ENCODE assay signal across 8 mouse cellular contexts in the genomic region with DNA sequence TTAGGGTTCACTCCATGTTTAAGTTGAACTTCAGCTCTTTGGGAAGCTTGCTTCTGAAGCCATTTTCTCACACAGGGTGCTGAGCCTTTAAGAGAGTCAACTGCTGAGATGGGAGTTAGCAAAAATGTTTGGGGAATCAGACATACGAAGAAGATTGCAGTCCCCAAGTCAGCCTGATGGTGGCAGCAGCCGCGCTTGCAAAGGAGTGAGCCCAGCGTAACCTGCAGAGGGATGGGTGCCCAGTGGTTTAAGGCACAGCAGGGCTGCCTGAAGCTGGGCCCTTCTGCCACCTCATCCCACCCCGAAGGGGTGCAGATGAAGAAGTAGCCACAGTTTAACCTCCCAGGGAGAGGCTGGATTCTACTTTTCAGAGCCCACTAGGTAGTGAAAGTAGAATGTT. TPM values are rescaled to one million over a fixed set of nuclear protein-coding genes. Genes with fewer than 3 reads are reported as not detected.
DNase-seq lines count a peak whose midpoint lies in the region; ATAC-seq and TF ChIP-seq lines count a peak whose summit lies in the region.

No protein-coding gene starts in this region.

- no peak overlapping the region for H3K4me3 ChIP-seq in lung, postnatal 0 days (ENCODE audit: low read depth, low read length)

- no peaks in the 10 kb centered on the region for H3K4me1 ChIP-seq in lung, postnatal 0 days (ENCODE audit: insufficient read depth, low read depth, low read length)

- H3K9ac ChIP-seq in lung, postnatal 0 days (replicated peaks; ENCODE audit: low read depth), result no peak overlapping the region

- H3K4me2 ChIP-seq in lung, postnatal 0 days (replicated peaks; ENCODE audit: low read depth, low read length), result no peak overlapping the region

- intact Hi-C loops in heart, postnatal 10 days (cut with DNase I), result loop anchor here (1.0 to 10.0 kb wide), 6 partner anchors 156 to 668 kb away; no protein-coding TSS in a partner anchor

- peak; percentile 33; the same call in 1 of the 2 replicates for ATAC-seq in lung, postnatal 0 days

- H3K9me3 ChIP-seq in lung, postnatal 0 days (ENCODE audit: low read length), result no peaks in the 10 kb centered on the region

- no peaks in the 10 kb centered on the region; the same call in 1 of the 2 replicates for H3K27me3 ChIP-seq in lung, postnatal 0 days (replicated peaks; ENCODE audit: insufficient read depth, low read length)

- H3K36me3 ChIP-seq in lung, postnatal 0 days (ENCODE audit: insufficient read depth, low read length), result no peaks in the 10 kb centered on the region

- H3K27ac ChIP-seq in lung, postnatal 0 days (ENCODE audit: low read length), result no peak overlapping the region

- 4% methylated on average over 5 of the region's 5 CpGs for WGBS in lung, postnatal 0 days

- peak; percentile 93 for TF ChIP-seq CTCF in lung, postnatal 0 days (IDR thresholded peaks at IDR 0.05)

- peak; percentile 55 for DNase-seq in ES-CJ7 (ENCODE audit: low read depth, low spot score)
- peak; percentile 92 for DNase-seq in brain, adult 2 months (ENCODE audit: low read depth, low spot score)
- peak; percentile 37 for DNase-seq in fibroblast of lung, adult 2 months (ENCODE audit: low read depth)
- peak; percentile 77 to 89 for DNase-seq in heart, postnatal 10 days
- DNase-seq in layer of hippocampus, adult 8-10 months (ENCODE audit: low spot score in 2 of 2), result peak; percentile 71 to 93
- DNase-seq in lung, postnatal 0 days (ENCODE audit: low spot score), result peak; percentile 66
- DNase-seq in retina, adult 2 months (ENCODE audit: low read depth, low spot score), result peak; percentile 25
- DNase-seq in urinary bladder, postnatal 14 days (ENCODE audit: low spot score), result peak; percentile 82

- no peak for TF ChIP-seq EP300 in lung, postnatal 0 days (IDR thresholded peaks at IDR 0.05)

RNA-seq across cellular contexts. Expression of a gene that starts 13.0 kb away (rescaled TPM):
- 1 to 10 TPM; 1.3 to 1.7 TPM for total RNA-seq in heart, postnatal 10 days (2021)
- 10 to 100 TPM; 49.7 to 55.4 (median 53.9) TPM for total RNA-seq in layer of hippocampus, adult 8-10 months (2022)
- polyA plus RNA-seq in lung, postnatal 0 days (2015; fragmentation: Nextera tagmentation; extraction: Ambion mirVana), result 0.64 and 0.72 TPM in 2 replicates

Comparison
In these comparisons a context has a peak if more than half of its experiments do, and no peak if none do; other contexts are left out.
1. DNase-seq: peak in every context shown above with its lines; median percentile 92 in brain, adult 2 months; 83 in heart, postnatal 10 days; 82 in layer of hippocampus, adult 8-10 months; 82 in urinary bladder, postnatal 14 days; 66 in lung, postnatal 0 days; 55 in ES-CJ7; 37 in fibroblast of lung, adult 2 months; 25 in retina, adult 2 months.
2. RNA of a gene that starts 13.0 kb away (total RNA-seq): 49.7 to 55.4 TPM in layer of hippocampus, adult 8-10 months; 1.3 to 1.7 TPM in heart, postnatal 10 days; every median in the first group is over 10 times any median in the second.